Mouse (Mus musculus) hindbrain, embryonic 13.5 days (tissue): ENCODE measurements around the gene Timd4. TPM values are rescaled to one million over a fixed set of nuclear protein-coding genes. Genes with fewer than 3 reads are reported as not detected.

Experiments used
- ATAC-seq: fragments of 200-750 bp; cut with Nextera tagmentation; 2 replicates; pipeline ENCODE4 v1.8.0; 2017; ENCODE audit warnings: moderate TSS enrichment; ENCODE audit not compliant: low FRiP score
- H3K27ac ChIP-seq: fragments of 300-500 bp; sonication (generic); 2 replicates; pipeline ENCODE4 v1.5.1; 2015; ENCODE audit warnings: inconsistent platforms, mild to moderate bottlenecking, moderate library complexity
- H3K27me3 ChIP-seq: fragments of 300-500 bp; sonication (generic); 2 replicates; pipeline ENCODE4 v1.6.1; 2015; ENCODE audit warnings: mild to moderate bottlenecking, inconsistent platforms
- H3K36me3 ChIP-seq: fragments of 300-500 bp; sonication (generic); 2 replicates; pipeline ENCODE4 v1.6.1; 2015; ENCODE audit warnings: mild to moderate bottlenecking, inconsistent platforms
- H3K4me1 ChIP-seq: fragments of 300-500 bp; sonication (generic); replicated peaks from 2 replicates; pipeline ENCODE4 v1.6.1; 2015; ENCODE audit warnings: inconsistent platforms
- H3K4me2 ChIP-seq: fragments of 300-500 bp; sonication (generic); 2 replicates; pipeline ENCODE4 v1.6.1; 2015; ENCODE audit warnings: inconsistent platforms, mild to moderate bottlenecking, moderate library complexity
- H3K4me3 ChIP-seq: fragments of 300-500 bp; sonication (generic); 2 replicates; pipeline ENCODE4 v1.5.1; 2015; ENCODE audit warnings: mild to moderate bottlenecking, inconsistent platforms
- H3K9ac ChIP-seq: fragments of 300-500 bp; sonication (generic); 2 replicates; pipeline ENCODE4 v1.6.1; 2015; ENCODE audit warnings: mild to moderate bottlenecking, inconsistent platforms
- H3K9me3 ChIP-seq: fragments of 300-500 bp; sonication (generic); 2 replicates; pipeline ENCODE4 v1.6.1; 2016; ENCODE audit warnings: inconsistent platforms
- WGBS: fragments of 180-500 bp; shearing (Covaris S2); methylation state at CpG from one replicate; pipeline ENCODE4 v1.1.7; 2015; 5-methylcytosine and 5-hydroxymethylcytosine counted together
- polyA plus RNA-seq: library from polyadenylated mRNA; unstranded; fragments of >200 nt; fragmentation: Nextera tagmentation; extraction: Ambion mirVana; gene quantifications from 2 replicates; pipeline ENCODE4 v1.2.1, GENCODE M21; 2015

The Timd4 gene
- 0.14 and 0.27 TPM in 2 replicates for polyA plus RNA-seq

DNA sequence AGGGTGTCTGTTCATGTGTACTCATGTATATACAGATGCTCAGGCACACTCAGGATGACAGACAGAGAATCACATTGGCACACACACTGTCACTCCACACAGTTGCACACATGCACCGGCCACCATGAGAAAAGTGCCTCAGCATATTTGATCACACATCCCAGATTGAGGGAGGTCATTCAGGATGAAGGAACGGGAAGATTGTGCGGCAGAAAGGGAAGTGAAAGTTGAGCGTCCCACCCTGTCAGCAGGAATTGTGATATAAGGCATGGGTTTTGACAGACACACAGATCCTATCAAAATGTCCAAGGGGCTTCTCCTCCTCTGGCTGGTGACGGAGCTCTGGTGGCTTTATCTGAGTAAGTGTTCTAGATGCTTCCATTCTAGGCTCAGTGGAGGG is at the start of gene Timd4:
Gene Timd4 (plus strand): TSS at position 290 of the 400 bp plus-strand sequence.
- Histone ChIP-seq H3K4me3 (no peak within 1 kb of the TSS), H3K27me3 (no peaks in the 10 kb centered on the region)
- 90% methylated on average over 5 of the region's 5 CpGs for WGBS

DNA sequence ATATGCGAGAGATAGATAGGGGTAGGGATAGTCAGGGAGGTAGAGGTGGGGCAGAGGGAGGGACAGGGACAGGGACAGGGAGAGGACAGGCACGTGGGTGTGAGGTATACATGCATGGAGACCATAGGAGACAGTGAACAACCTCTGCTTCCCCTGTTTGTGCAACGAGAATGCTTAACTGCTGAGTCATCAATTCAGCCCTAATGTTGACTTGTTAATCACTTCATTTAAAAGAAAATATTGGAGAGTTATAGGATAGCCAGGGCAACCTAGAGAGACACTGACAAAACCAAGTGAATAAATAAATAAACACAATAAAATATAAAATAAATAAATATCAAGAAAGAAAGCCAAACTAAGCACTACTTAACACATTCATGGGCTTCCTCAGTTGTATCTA is 33.7 kb upstream of the Timd4 start:
- no peak overlapping the region for H3K4me2 ChIP-seq
- no peaks in the 10 kb centered on the region for H3K36me3 ChIP-seq
- no peak overlapping the region for H3K27ac ChIP-seq
- no peak for ATAC-seq
- no peaks in the 10 kb centered on the region for H3K4me1 ChIP-seq
- no peaks in the 10 kb centered on the region for H3K9me3 ChIP-seq
- no peak overlapping the region for H3K9ac ChIP-seq
- no peak overlapping the region for H3K4me3 ChIP-seq
- no peaks in the 10 kb centered on the region for H3K27me3 ChIP-seq
- 78% methylated on average over 3 of the region's 3 CpGs for WGBS

More for the DNA sequence above, at the start of gene Timd4:
- no peak within 1 kb of the TSS for H3K4me2 ChIP-seq
- no peak within 1 kb of the TSS for H3K27ac ChIP-seq
- no peak for ATAC-seq
- H3K4me1 ChIP-seq, result no peaks in the 10 kb centered on the region
- H3K9ac ChIP-seq, result no peak within 1 kb of the TSS
- H3K36me3 ChIP-seq, result no peaks in the 10 kb centered on the region
- H3K9me3 ChIP-seq, result no peaks in the 10 kb centered on the region

DNA sequence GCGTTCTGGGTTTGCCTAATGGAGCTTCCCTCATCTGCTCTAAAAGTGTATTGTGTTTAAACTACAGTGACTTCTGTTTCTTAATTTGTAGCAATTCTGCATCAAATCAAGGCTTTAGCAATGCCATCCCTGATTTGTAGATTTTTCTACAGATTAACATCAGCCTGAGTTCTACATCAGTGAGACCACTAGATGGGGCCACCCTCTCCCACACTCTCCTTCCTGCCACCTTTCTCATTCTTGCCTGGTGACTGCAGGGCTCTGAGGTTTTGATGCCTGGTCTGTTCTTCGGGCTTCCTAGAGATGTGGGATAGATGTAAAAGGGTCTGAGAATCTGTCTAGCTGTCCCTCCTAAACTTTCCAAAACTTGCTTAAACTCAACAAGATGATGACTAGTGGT is 30.8 kb upstream of the Timd4 start:
- Histone ChIP-seq H3K4me2 (no peak overlapping the region), H3K27me3 (no peaks in the 10 kb centered on the region), H3K4me1 (no peaks in the 10 kb centered on the region), H3K36me3 (no peaks in the 10 kb centered on the region), H3K9ac (no peak overlapping the region), H3K4me3 (no peak overlapping the region), H3K27ac (no peak overlapping the region), H3K9me3 (no peaks in the 10 kb centered on the region)
- ATAC-seq, result no peak
- WGBS, result 88% methylated on average over 2 of the region's 2 CpGs

DNA sequence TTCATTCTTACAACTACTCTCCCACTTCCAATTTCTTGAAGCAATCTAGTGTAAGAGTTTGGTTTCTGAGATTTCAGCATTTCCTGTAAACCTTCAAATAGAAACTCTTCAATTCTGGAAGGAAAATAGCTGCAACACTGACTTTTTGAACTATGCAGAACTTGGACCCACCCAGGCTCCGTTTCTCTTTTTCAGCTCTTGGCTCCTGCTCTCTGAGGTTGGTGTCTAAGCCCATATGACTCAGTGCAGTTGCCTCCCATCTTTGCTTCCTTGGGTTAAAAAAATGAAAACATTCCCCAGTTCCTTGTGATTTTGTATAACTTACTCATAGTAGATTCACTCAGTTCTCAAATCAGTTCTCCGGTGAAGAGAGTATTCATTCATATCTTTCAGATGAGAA is 6.2 kb upstream of the Timd4 start:
- no peak for ATAC-seq
- Histone ChIP-seq H3K9ac (no peak overlapping the region), H3K4me3 (no peak overlapping the region), H3K4me2 (no peak overlapping the region), H3K4me1 (no peaks in the 10 kb centered on the region), H3K36me3 (no peaks in the 10 kb centered on the region), H3K27me3 (no peaks in the 10 kb centered on the region), H3K9me3 (no peaks in the 10 kb centered on the region), H3K27ac (no peak overlapping the region)
- 93% methylated on average over 2 of the region's 2 CpGs for WGBS

DNA sequence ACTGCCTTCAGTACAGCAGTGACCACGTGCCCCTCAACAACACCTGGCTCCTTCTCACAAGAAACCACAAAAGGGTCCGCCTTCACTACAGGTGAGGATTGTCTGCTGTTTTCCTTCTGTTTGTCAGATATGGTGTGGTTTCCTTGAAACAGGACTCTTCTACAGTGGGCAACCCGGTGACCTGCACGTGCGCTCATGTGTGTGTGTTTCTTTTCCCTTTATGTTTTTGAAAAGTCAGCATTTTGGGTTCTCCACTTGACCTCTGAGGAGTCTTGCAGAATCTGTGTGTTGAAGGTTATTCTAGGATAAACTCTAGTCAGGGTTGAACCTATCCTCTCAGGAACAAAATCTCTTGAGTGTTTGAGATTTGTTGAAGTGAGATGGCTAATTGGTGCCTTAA is 7.1 kb downstream of the Timd4 start:
- H3K27ac ChIP-seq, result no peak overlapping the region
- H3K27me3 ChIP-seq, result no peaks in the 10 kb centered on the region
- H3K36me3 ChIP-seq, result no peaks in the 10 kb centered on the region
- no peak for ATAC-seq
- no peaks in the 10 kb centered on the region for H3K9me3 ChIP-seq
- H3K9ac ChIP-seq, result no peak overlapping the region
- 88% methylated on average over 5 of the region's 5 CpGs for WGBS
- H3K4me1 ChIP-seq, result no peaks in the 10 kb centered on the region
- H3K4me2 ChIP-seq, result no peak overlapping the region
- no peak overlapping the region for H3K4me3 ChIP-seq

DNA sequence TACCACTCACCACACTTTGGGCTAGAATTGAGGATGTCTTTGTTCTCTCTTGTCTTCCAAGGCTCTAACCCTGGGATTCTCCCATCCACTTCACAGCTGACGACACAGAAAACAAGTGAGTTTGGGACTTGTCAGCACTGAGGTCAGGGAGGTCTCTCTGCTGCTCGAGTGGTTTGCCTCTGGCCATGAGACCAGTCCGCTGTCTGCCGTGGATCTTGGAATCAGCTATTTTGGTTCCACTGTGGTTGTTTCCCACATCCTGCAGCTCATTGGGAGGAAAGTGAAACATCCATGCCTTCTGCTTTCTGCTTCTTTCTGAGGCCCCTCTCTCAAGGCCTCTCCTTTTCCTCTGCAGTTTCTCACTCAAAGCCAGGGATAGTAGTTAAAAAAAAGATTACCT is 9.3 kb downstream of the Timd4 start:
- Histone ChIP-seq H3K4me1 (no peaks in the 10 kb centered on the region), H3K9me3 (no peaks in the 10 kb centered on the region), H3K27ac (no peak overlapping the region), H3K27me3 (no peaks in the 10 kb centered on the region), H3K36me3 (no peaks in the 10 kb centered on the region), H3K4me2 (no peak overlapping the region), H3K4me3 (no peak overlapping the region), H3K9ac (no peak overlapping the region)
- 61% methylated on average over 4 of the region's 4 CpGs for WGBS
- no peak for ATAC-seq

DNA sequence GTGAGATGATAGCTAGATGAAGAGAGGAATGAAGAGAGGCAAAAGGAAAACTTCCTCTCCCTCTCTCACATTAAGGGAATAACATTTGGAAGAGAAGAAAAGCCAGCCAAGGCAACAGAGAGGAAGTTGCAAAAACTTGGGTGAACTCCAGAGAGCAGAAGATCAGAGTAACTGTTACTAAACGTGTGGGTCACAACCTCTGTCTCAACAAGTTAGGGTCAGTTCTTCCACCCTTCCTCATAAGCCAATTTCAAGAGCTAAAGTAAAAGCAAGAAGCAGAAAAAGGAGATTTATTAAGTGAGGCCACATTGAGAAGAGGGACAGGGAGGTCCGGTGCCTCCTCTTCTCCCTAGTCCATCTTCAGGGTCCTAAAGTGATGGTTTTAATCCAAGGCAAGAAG is 19.7 kb downstream of the Timd4 start:
- Histone ChIP-seq H3K4me1 (no peaks in the 10 kb centered on the region), H3K36me3 (no peaks in the 10 kb centered on the region), H3K9ac (no peak overlapping the region), H3K27ac (no peak overlapping the region), H3K4me2 (no peak overlapping the region), H3K27me3 (no peaks in the 10 kb centered on the region), H3K4me3 (no peak overlapping the region), H3K9me3 (no peaks in the 10 kb centered on the region)
- no peak for ATAC-seq
- 76% methylated on average over 2 of the region's 2 CpGs for WGBS

DNA sequence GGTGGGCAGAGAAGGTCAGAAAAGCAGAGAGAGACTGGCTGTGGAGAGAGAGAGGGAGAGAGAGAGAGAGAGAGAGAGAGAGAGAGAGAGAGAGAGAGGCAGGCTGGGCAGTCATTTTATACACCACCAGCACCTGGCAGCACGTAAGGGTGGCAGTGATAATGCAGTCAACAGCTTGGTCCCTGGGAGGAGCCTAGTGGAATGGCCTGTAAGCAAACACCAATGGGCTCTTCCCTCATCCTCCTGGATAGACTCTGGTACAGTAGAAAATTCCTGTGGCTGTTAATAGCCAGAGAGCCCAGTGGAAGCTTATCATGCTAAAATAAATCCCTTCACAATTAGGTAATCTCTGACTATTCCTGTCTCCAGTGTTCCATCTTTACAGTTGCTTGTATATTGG is 24.5 kb downstream of the Timd4 start:
- no peak overlapping the region for H3K4me2 ChIP-seq
- H3K4me1 ChIP-seq, result no peaks in the 10 kb centered on the region; the same call in 1 of the 2 replicates
- no peaks in the 10 kb centered on the region for H3K9me3 ChIP-seq
- no peak overlapping the region for H3K27ac ChIP-seq
- H3K27me3 ChIP-seq, result no peaks in the 10 kb centered on the region
- no peak overlapping the region for H3K9ac ChIP-seq
- ATAC-seq, result no peak
- H3K36me3 ChIP-seq, result no peaks in the 10 kb centered on the region
- 83% methylated on average over 1 of the region's 1 CpGs for WGBS
- no peak overlapping the region for H3K4me3 ChIP-seq

DNA sequence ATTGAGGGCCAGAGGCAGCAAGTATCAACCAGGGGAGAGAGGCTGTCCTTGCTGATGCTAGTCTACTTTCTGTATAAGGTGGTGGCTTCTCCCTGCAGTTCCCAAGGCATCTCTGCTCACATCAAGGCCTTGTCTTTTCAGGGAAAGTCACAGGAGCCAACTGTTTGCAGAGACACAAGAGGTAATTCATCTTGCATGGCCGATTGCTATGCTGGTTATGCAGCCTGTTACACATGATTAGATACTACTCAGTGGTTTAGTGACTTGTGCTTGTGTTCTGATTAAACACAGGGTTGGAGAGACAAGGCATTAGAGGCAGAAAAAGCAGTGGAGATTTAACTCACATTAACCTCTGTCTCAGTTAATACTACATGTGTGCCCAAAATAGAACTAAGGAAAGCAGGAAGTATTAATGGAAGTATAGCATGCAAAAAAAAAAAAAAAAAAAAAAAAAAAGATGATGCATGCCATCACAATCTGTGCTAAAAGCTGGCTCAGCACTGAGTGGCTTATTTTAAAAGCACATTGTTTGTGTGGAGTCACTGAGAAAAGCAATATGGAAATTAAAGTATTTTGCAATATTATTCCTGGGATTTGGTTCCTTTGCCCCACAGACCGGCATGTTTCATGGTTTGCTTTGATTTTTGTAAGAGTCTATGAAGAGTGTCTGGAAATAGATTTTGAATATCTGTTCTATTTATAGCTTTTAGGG is 31.6 kb downstream of the Timd4 start:
- Histone ChIP-seq H3K4me3 (no peak overlapping the region), H3K9ac (no peak overlapping the region), H3K4me2 (no peak overlapping the region), H3K36me3 (no peaks in the 10 kb centered on the region), H3K9me3 (no peaks in the 10 kb centered on the region), H3K4me1 (peaks cover 4% of the 10 kb centered on the region; the same call in 1 of the 2 replicates), H3K27ac (no peak overlapping the region), H3K27me3 (no peaks in the 10 kb centered on the region)
- no peak for ATAC-seq
- 59% methylated on average over 2 of the region's 2 CpGs for WGBS

DNA sequence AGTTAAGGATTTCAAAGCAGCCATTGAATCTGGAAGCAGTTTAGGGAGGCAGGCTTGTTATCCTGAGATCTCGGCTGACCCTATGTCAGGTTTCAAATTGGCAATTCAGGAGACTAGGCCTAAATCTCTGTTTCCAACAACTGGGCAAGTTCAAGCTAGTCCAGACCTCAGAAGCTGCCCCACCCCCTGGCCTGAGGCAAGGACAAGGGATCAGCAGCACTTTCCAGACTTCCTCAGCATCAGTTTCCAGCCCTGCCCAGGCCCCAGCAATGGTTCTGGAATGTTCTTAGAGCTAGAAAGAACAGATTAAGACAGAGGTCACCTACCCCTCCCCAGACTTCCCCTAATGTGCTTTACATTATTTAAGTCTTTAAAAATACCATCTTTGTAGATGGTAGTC is 36.1 kb downstream of the Timd4 start:
- no peak overlapping the region for H3K27ac ChIP-seq
- H3K9me3 ChIP-seq, result no peaks in the 10 kb centered on the region
- H3K4me2 ChIP-seq, result no peak overlapping the region
- ATAC-seq, result no peak
- H3K9ac ChIP-seq, result no peak overlapping the region
- no peak overlapping the region for H3K4me3 ChIP-seq
- no peaks in the 10 kb centered on the region for H3K27me3 ChIP-seq
- no peaks in the 10 kb centered on the region for H3K36me3 ChIP-seq
- WGBS, result 70% methylated on average over 1 of the region's 1 CpGs
- H3K4me1 ChIP-seq, result 0 out of 2 replicates have a peak, but pooled peaks cover 6% of the 10 kb centered on the region

DNA sequence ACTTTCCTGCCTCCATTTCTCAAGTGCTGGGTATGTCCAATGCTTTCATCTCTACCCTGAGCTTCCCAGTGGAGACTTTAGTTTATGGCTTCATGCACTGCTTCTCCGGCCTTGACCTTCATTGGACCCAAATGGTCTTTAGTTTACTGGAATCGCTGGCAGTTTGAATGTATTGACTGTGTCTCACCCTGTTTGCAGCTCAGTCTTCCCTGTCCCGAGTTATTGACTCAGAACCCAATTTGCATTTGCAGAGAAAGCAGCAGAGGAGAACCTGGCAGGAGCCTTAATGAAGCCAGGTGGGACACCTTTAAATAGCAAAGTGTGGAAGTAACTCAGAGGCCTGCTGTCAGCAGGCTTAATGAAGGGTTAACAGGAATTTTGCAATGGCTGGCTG is 37.2 kb downstream of the Timd4 start:
- no peaks in the 10 kb centered on the region for H3K27me3 ChIP-seq
- 47% methylated on average over 3 of the region's 3 CpGs for WGBS
- H3K36me3 ChIP-seq, result no peaks in the 10 kb centered on the region
- no peak overlapping the region for H3K27ac ChIP-seq
- no peak for ATAC-seq
- H3K9me3 ChIP-seq, result no peaks in the 10 kb centered on the region
- 0 out of 2 replicates have a peak, but pooled peaks cover 2% of the 10 kb centered on the region for H3K4me1 ChIP-seq
- no peak overlapping the region for H3K4me3 ChIP-seq
- H3K4me2 ChIP-seq, result no peak overlapping the region
- no peak overlapping the region for H3K9ac ChIP-seq

DNA sequence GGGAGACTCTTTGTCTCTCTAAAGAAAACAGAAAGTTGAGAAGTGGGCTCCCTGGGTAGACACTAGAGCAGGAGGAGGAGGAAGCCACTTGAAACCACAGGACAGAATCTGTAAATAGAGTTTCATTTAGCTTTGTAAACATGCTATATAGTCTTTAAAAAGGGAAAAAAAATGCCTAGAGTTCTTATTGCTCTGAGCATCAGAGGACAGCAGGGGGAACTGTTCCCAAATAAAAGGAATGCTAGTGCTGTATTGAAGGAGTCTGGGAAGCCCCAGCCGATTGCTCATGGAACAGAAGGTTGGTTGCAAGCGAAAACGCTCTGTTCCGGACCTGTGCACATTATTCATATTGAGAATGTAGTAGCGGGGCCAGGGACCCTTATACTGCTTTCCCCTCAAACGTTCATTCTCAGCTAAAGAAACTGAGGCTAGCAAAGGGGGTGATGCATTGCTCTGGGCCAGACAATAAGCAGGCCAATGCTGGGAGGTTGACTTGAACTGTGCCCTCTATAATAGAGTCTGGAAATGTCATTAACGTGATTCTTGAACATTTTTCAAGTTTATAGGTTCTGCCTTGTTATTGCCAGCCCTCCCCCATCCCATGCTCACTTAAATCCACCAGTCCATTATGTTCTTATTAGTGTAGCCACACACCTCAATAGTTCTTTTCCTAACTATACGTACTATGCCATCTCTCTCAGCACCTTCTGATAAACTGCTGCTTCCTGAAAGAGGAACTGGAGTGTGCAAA is 37.8 kb downstream of the Timd4 start:
- 27% methylated on average over 8 of the region's 8 CpGs for WGBS
- no peak overlapping the region for H3K4me3 ChIP-seq
- H3K27me3 ChIP-seq, result no peaks in the 10 kb centered on the region
- H3K36me3 ChIP-seq, result no peaks in the 10 kb centered on the region
- peak; percentile 63; the same call in 1 of the 2 replicates for ATAC-seq
- 0 out of 2 replicates have a peak, but pooled peaks cover 2% of the 10 kb centered on the region for H3K4me1 ChIP-seq
- no peak overlapping the region for H3K27ac ChIP-seq
- no peak overlapping the region for H3K4me2 ChIP-seq
- H3K9me3 ChIP-seq, result no peaks in the 10 kb centered on the region
- H3K9ac ChIP-seq, result no peak overlapping the region

DNA sequence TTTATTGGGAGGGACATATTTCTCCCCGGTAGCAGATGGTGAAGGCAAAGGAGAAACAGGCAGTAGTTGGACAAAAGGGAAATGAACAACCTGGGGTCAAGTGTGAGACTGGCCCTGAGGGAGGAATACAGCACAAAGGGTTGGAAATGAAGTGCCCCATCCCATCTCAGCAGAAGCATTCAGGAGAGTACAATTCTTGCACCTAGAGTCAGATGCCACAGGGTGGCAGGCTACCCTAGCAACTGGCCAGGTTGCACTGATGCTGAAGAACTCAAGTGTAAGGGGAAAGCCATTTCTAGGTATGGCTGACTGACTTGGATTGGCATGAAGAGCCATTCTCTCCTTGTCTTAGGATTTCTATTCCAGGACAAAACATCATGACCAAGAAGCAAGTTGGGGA is 54.2 kb downstream of the Timd4 start:
- Histone ChIP-seq H3K4me3 (no peak overlapping the region), H3K9ac (no peak overlapping the region), H3K4me1 (no peaks in the 10 kb centered on the region), H3K4me2 (no peak overlapping the region), H3K27me3 (no peaks in the 10 kb centered on the region), H3K36me3 (no peaks in the 10 kb centered on the region), H3K9me3 (no peaks in the 10 kb centered on the region), H3K27ac (no peak overlapping the region)
- 83% methylated on average over 1 of the region's 1 CpGs for WGBS
- 0 out of 2 replicates have a peak, but pooled peaks have one; percentile 57 for ATAC-seq
